Mouse (Mus musculus): ENCODE data around the gene Cfap300.

The Cfap300 gene

DNA sequence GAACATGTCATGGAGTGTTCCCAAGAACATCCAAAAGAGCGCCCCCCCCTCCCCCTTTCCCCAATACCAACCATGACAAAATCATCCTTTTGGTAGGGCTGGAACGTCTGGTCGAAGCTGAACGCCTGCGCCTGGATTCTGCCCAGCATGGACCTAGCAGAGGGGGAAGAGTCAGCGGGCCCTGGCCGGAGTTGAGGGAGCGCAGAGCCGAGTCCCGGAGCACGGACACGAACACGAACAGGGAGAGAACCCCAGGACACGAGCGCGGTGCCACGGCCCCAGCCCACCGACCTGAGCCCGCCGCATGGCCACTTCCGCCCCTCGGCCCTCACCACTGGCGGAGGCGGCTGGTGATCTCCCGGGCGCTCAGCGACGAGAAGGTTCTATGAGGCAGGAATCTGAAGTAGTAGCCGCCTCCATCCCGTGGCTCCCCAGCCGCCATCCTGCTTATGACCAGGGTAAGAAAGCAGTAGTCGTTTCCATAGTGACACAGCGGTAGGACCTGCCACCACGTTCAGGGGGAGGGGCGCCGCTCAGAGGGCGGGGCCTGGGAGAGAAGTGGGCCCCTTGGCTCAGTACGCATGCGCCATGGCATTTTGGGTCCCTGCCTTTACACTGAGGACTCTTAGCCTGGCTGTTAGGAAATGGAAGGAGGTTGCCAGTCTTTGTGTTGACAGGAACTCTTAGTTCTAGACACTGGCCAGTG, at the start of gene Cfap300:
Gene Cfap300 (minus strand): TSS at position 486 of the 706 bp plus-strand sequence.
- DNase-seq (ENCODE audit: low read depth, low spot score): peak; percentile 92

DNA sequence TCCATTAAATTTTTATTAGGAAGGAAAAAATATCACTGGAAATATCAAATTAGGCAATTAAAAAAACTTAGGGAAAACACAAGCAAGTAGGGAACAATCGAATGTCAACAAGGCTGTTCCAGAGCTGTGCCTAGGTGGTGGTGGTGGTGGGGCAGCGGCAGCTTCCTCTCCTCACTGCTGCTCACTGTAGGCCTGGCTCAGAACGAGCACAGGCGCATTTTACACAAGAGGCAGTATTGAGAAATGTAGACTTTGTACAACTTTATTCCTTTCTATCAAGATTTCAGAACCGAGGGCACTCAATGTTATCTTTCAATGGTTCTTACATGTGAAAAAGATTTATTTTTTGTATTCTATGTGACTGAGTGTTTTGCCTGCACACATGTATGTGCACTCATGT, 36.3 kb upstream of the Cfap300 start:
- no peak for DNase-seq (ENCODE audit: low read depth, low spot score)

DNA sequence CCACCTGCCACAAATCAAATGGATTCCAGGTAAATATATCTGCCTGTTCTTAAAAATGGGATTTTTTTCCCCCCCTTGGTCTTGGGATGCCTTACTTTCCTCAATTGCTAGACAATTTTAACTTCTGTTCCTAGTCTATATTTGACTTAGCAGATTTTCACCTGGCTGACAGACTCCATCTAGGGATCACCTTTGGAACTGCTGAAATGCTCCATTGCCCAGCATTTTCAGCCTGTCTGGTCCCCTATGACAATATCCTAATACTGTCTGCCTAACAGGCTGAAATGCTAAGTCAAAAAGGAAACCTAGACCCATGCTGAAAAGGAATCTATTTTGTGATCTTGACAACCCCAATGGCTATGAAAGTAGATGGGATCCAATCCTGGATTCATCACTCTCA, 31.7 kb upstream of the Cfap300 start:
- DNase-seq (ENCODE audit: low read depth, low spot score): no peak

DNA sequence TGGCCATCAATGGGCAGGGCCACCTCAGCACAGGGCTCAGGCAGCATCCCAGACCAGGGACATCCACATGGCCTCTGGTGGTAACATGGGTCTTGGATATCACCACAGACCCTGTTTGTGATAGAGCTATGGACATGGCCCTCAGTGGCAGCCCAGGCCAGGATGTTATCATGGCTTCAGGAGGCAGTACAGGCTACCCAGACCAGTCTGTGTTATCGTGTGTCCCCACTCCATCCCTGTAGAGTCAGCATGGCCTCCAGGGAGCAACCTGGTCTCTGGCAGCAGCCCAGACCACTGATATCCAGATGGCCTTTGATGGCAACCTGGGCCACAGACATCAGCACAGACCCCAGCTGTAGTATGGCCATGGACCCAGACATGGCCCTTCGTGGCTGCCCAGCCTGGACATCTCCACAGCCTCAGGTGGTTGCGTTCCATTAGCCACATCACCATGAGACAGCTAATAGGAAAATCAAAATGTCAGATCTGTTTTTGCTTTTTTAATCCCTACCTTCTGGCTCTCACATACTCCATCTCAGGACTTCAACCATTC, 30.7 kb upstream of the Cfap300 start:
- no peak for DNase-seq (ENCODE audit: low read depth, low spot score)

DNA sequence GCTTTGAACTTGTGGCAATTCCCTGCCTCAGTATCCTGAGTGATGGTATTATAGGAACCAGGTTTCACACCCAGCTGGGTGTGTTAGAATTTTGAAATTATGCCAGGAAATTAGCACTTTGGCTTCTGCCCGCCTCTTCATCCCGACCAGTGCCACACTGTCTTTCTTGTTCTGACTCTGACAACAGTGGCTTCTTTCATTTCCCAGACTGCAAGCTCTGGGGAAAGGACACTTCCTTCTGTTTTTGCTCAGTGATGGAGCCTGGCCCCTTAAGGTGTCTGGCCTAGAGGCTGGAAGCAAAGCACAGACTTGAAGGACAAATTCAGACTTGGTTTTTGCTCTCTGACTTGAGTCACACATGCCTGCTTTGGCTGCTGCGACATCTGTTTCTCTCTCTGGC, 17.0 kb upstream of the Cfap300 start:
- no peak for DNase-seq (ENCODE audit: low read depth, low spot score)

DNA sequence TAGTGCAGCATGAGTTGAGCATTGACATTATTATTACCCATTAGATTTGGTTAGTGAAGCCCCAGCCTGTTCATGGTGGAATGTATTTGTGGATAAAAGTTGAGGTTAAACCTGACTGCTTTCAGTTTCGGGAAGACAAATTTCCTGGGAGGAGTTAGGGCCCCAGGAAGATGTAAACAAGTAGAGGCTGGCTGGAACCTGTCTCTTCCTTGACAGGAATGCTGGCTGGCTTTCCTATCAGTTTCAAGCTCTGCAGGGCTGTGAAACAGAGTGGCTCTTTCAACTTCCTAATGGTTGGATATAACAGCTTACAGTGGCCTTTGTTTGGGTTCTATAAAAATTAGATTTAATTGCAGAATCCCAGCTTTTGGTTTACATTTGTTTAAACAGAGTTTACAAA, 12.2 kb upstream of the Cfap300 start:
- DNase-seq (ENCODE audit: low read depth, low spot score): no peak

DNA sequence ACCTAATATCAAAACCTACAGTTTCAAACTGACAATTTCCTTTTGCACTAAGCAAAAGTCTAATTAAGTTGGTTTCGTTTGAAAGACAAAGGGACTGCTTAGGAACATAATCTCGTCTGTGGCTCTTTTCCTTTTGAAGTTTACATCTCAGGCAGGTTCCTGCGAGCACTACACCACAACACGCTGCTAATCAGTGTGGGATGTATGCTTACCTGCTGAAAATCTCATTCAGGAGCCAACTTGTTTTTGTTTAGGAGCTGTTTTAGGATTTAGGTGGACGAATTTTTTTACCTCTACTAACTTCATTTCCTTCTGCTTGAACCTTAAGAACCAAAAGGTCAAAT, 393 bp upstream of the Cfap300 start:
- no peak for DNase-seq (ENCODE audit: low read depth, low spot score)

DNA sequence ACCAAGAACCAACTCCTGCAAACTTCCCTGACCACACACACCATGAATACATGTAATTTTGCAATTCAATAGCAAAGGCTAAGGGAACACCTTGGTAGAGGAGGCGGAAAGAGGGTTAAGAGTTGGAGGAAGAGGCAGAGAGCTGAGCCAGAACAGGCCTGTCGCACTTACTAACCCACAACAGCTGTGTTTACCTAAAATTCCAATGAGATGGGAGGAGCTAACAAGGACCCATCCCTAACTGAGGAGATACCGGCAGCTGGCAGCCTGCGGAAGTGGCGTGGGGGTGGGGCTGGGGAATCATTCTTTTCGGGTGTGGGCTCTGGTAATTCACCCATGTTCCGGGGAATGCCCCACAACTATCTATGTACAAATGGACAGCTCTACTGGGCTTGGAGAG, 7.1 kb downstream of the Cfap300 start:
- DNase-seq (ENCODE audit: low read depth, low spot score): no peak

DNA sequence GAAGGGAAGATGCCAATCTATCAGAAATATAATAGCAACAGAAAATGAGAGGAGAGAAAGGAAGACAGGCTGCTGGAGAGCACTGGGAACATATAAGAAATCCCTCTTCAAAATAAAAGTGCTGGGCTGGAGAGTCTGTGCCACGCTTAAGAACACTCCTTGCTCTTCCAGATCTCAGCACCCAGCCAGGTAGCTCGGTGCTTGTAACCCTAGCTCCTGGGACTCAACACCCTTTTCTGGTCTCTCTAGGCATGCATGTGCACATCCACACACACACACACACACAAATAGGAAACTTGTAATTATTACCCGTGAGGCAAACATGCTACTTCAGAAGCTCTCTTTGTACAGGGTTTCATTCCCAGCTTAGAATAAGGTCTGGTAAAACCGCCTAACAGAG, 7.5 kb downstream of the Cfap300 start:
- no peak for DNase-seq (ENCODE audit: low read depth, low spot score)

DNA sequence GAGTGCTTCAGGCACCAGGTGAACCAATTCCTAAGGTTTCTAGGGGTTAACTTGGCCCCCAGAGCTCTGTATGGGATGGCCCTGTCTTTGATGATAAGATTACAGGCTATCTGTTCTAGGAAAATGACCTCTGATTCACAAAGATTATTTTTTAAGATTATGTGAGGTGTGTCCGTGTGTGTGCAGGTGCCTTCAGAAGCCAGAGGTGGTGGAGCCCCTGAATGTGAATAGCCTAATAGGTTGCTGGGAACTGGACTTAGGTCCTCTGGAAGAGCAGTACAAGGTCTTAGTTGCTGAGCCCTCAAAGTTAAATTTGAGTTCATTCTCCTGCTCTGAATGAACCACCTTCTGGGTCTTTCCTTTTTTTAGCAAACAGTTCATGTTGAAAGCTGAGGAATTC, 8.5 kb downstream of the Cfap300 start:
- no peak for DNase-seq (ENCODE audit: low read depth, low spot score)

DNA sequence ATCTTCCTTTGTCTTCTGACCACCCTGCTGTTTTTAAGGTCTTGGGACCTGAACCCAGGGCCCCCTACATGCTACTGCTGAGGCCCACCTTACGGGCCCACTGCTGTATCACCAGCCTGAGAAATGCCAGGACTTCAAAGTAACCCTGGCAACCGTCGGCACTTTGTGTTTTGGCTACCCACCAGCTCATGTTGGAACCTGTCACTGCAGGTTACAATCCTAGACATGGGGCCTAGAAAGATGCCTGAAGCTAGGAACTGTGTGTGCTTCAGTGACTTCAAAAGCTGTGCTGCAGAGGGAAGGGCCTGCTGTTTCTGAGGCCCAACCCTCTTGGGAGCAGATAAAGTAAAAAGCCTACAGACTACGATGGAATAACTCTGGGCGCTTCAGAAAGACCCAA, 9.8 kb downstream of the Cfap300 start:
- DNase-seq (ENCODE audit: low read depth, low spot score): no peak

DNA sequence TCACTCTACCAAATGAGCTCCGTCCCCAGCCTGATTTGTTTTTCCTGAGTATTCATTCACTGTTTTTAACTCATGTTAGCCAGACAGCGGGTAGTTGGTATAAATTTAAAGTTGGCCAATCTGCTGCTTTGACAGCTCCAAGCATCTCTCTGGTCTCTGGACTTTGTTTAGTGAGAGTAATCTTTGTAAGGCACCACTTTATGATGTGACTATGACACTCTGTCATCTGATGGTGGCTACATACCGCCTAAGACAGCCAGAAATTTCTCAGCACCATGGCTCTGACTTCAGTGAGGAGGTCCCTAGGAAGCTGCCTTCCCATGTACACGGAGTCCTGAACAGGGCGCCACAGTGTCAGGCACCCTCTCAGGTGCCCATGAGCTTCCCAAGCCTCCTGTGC, 24.0 kb downstream of the Cfap300 start:
- DNase-seq (ENCODE audit: low read depth, low spot score): no peak

DNA sequence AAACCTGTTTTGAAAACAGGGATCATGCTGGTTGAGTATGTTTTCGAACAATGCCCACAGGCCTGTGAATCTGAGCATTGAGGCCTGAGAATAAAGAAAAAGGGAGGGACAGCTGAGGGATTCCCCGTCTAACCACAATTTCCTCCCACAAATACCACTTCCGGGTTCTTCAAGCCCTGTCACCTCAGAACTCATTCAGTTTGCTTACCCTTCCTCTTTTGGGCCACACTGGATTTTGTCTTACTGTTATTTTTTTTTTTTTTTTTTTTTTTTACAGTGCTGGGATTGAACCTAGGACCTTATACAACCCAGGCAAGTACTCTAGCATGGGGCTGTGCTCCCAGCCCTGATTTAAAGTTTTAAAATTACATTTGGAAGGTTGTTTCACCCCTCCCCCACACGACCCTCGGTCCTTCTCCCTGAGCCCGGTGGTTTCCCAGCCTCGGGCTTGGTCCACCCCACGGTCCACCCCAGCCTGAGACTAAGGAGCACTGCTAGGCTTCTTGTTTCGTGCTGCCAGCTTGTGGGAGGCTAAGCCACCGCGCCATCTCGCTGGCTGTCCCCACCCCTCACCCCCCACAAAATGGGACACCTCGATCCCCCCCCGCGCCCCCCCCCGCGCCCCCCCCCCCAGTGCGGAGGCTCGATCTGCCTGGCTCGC, 25.2 kb downstream of the Cfap300 start:
- DNase-seq (ENCODE audit: low read depth, low spot score): no peak

DNA sequence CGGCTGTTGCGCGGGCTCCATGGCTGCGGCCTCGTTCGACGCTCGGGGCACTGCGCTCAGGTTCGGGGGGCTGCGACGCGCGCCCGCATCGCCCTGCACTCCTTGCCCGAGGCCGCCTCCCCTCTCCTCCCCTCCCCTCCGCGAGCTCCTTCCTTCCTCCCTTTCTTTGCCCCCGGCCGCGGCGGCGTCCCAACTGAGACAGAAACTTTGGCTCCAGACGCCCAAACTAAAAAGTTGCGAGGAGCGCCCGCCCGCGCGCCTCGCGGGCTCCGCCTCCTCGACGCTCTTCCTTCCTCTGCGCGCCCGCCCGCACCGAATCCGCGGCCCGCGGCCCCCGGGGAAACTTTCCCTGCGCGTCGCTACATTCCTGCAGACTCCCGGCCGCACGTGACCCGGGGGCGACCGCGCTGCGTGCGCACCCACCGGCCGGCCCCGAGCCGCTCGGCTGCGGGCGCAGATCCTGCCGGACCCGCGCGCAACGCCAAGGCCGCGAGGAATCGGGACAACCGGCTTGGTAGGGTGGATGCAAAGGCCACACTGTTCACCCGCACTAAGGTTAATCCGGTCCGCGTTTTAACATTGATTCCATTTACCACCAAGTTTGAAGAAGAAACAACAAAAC, 38.1 kb downstream of the Cfap300 start, which contains the start of gene Yap1:
Gene Yap1 (minus strand): TSS at position 227 of the 622 bp plus-strand sequence.
- peak; percentile 12 for DNase-seq (ENCODE audit: low read depth, low spot score)

DNA sequence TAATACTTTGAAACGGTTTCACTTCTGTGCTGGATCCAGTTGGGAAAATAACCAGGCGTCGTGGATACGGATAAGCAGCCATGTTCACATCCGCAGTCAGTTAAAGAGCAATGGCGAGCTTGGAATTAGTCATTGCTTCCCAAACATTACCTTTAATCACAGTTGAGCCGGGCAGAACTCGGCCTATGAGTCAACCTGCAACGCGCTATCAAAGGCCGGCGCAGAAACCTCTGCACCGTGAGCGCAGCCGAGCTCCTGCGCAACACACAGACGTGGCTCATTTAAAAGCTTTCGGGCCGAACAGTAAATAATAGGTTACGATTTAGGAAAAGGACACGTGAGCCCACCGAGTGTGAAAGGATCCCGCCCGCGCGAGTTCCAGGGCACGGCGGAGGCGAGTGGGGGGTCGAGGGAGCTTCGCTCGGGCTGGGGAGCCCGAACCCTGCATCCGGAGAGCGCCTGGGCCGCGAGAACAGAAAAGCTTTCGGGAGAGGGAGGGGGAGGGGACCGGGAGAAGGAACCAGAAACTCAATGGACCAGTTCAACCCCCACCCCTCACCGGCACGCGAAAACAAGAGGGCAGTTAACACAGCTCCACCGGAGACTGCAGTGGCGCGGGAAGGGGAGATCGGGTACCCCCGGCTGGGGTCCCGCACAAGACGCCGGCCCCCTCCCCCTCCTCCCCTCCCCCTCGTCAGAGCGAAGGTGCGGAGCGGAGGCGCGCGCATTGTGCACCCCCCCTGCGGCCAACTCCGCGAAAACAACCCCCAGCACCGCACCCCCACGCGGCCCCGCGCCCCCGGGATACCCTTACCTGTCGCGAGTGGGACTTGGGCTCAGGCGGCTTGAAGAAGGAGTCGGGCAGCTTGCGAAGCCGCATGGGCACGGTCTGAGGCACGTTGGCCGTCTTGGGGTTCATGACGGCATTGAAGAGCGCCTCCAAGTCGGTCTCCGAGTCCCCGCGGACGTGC, 39.0 kb downstream of the Cfap300 start:
- no peak for DNase-seq (ENCODE audit: low read depth, low spot score)

DNA sequence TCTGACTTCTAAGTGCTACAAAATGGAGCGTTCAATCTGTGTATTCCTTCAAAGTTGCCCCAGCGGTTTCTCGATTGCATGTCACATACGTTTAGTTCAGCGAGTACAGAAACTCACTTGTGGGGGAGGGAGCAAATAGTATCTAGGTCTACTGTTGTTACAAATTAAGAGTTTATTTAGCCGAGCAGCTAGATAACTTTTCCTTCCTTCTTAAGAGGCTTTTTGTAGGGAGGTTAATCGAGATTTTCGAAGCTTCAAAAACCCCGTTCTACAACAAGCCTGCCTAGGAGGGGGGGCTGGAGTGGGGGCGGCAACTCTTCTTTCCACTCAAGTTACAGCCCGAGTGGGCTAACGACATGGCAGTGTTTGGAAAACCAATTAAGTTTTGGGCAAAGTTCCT, 39.8 kb downstream of the Cfap300 start:
- DNase-seq (ENCODE audit: low read depth, low spot score): no peak

DNA sequence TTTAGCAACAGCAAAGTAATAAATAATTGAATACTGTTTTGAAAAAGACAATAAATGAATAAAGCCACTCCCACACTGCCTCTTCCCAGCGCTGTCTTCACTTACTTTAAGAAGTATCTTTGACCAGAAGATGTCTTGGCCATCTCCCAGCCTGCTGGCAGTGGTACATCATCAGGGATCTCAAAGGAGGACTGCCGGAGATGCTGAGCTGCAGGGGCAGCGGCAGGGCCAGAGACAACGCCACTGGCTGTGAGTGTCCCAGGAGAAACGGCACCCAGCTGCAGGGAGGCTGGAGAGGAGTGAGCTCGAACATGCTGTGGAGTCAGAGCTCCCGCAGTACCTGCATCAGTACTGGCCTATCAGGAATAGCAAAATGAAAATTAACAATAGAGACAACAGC, 41.3 kb downstream of the Cfap300 start:
- DNase-seq (ENCODE audit: low read depth, low spot score): no peak

DNA sequence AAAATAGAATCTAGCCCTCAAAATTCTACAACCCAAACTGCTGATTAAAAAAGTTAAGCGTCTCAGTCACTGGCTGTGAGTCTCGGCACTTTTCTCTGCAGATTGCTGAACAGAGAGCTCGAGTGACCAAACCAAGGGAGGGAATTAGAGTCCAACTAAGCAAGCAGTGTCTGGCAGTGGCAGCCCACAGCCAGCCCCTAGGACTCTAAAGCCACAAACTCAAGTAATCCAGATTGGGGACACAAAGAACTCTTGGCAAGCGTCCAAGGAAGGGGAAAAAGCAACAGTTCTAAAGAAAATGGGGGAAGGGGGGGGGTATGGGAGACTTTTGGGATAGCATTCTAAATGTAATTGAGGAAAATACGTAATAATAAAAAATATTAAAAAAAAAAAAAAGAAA, 48.3 kb downstream of the Cfap300 start:
- DNase-seq (ENCODE audit: low read depth, low spot score): no peak

DNA sequence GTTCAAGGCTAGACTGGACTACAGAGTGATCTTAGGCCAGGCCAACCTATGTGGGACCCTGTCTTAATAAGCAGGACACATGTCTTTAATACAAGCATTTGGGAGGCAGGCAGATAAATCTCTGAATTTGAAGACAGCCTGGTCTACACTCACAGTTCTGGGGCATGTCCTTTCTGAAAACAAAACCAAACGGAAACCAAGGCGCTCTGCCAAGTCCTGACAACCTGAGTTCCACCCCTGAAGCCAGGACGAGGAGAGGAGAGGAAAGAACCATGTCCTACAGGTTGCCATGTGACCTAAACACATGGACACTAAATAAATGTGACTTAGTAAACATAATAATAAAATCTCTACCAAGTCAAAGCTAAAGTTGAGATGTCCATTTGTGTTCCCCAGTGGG, 50.0 kb downstream of the Cfap300 start:
- no peak for DNase-seq (ENCODE audit: low read depth, low spot score)

DNA sequence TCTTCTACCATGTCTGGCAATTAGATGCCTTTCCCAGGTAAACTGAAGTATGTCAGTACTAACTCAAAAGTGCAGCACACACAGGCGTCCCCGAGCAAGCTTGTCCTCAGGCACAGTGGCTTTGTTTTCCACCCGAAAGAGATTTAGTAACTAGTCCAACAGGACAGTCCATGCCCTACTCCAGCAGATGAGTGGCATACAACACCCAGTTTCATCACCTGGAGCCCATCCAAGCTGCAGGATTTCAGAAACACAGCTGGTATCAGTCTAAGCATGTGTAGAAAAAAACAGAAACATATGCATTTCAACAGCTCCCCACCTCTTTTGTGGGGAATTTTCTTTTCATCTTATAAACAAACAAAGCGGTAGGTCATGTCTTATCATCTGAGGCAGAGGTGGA, 51.7 kb downstream of the Cfap300 start:
- DNase-seq (ENCODE audit: low read depth, low spot score): no peak

DNA sequence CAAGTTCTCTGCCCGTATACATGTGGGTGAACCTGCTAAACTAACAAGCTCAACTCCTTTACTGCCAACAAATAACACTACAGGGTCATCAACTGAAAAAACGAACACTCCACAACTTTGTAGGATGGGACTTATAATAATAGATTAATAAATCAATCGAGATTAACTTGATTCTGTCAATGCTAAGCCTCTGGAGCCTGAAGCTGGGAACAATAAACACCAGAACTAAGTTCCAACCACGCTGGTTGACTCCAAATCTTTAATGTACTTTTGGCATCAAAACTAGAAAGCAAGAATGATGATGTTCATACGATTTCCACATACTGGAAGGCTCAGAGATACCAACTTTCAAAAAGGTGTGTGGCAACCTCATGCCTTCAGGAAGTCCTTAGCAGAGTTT, 55.5 kb downstream of the Cfap300 start:
- DNase-seq (ENCODE audit: low read depth, low spot score): no peak

DNA sequence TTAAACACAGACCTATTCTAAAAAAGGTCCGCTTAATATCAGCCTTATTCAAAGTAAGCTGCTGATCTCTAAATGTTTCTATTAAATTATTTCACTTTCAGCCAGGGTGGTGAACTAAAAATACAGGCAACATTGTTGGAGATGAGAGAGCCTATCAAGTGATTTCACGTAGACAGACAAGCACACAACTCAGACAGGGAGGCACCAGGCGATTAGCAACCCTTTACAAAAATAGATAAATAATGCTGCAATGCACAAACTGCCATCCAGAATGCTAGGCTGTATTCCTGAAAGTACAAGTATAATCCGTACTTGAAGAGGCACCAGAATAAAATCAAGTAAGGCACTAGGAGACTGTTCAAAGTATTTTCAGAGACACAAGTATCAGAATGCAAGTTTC, 58.3 kb downstream of the Cfap300 start:
- DNase-seq (ENCODE audit: low read depth, low spot score): no peak
